Mouse (Mus musculus): ENCODE data around the gene Espnl.

The Espnl gene

GRCm38 (mm10) chr1:91380453-91381090 is 58.7 kb downstream of the Espnl start:
- DNase-seq (ENCODE audit: low spot score in 2 of 2) = peak; percentile 79 to 86

- no peak for DNase-seq (ENCODE audit: low spot score in 2 of 2)
These were observed 59.2 kb downstream of the Espnl start for GRCm38 (mm10) chr1:91381091-91381471.

- no peak for DNase-seq (ENCODE audit: low spot score in 2 of 2)
These were observed 68.5 kb downstream of the Espnl start for GRCm38 (mm10) chr1:91390369-91390768.

- peak in 1 of 2 experiments; percentile 35 for DNase-seq (ENCODE audit: low spot score in 2 of 2)
These were observed 76.0 kb downstream of the Espnl start for GRCm38 (mm10) chr1:91397927-91398259.
